ENCODE assay signal across 13 mouse cellular contexts in genomic region chr2:44639370-44639769, GRCm38 (mm10).
A peak's percentile ranks its signal among the peaks of the same experiment; 100 is the strongest.
DNase-seq lines count a peak whose midpoint lies in the region.
"Had no signal": no experiment of that assay in that cellular context is flagged by ENCODE, and none has a peak within 500 bp of the region (broad histone marks: within the 10 kb centered on the region; RNA-seq: fewer than 3 reads in every experiment).

No protein-coding gene starts in this region.

- DNase-seq in gastrocnemius, adult 18-20 months (ENCODE audit: low spot score) = peak; percentile 6
- no peak for DNase-seq in gastrocnemius, adult 8-10 months (ENCODE audit: low spot score in 2 of 2)
- DNase-seq in 3T3-L1 (ENCODE audit: low read depth, low spot score) (peak; percentile 56), adipocyte (ENCODE audit: low spot score) (peak; percentile 26)
- DNase-seq in retina, postnatal 1 day = peak; percentile 11
- no peak for DNase-seq in adrenal gland, postnatal 4 days (ENCODE audit: low spot score in 2 of 2)
- DNase-seq in cerebellum, adult 9-10 months = no peak
- DNase-seq: adrenal gland, postnatal 36 days; B cell, adult 2 months; cerebellum, adult 9-11 months; kidney, adult 11 months; lung, postnatal 10 days; thymus, postnatal 25 days had no signal

Comparison
In these comparisons a context has a peak if more than half of its experiments do, and no peak if none do; other contexts are left out.
1. DNase-seq: peak in gastrocnemius, adult 18-20 months (single experiment), 3T3-L1 (single experiment), adipocyte (single experiment) and retina, postnatal 1 day (single experiment); none in gastrocnemius, adult 8-10 months (0 of 2), adrenal gland, postnatal 4 days (0 of 2) and cerebellum, adult 9-10 months (single experiment).